Mouse (Mus musculus) brain, embryonic 14.5 days (tissue): Measurements from ENCODE around the gene Tube1. TPM values are rescaled to one million over a fixed set of nuclear protein-coding genes. Genes with fewer than 3 reads are reported as not detected.

Experiments
- DNase-seq: peaks from one replicate; pipeline ENCODE4 v3.0.0-alpha.2; 2011; ENCODE audit warnings: low read depth
- CTCF ChIP-seq: fragments of 200-500 bp; IDR thresholded peaks from 2 replicates; pipeline ENCODE4 v1.5.1; 2012; ENCODE audit warnings: inconsistent platforms, mild to moderate bottlenecking, moderate library complexity, borderline replicate concordance; ENCODE audit not compliant: insufficient read depth, insufficient read length; ENCODE audit errors: extremely low read depth
- POLR2A ChIP-seq: fragments of 200-500 bp; IDR thresholded peaks from 2 replicates; pipeline ENCODE4 v1.6.1; 2012; ENCODE audit warnings: mild to moderate bottlenecking, inconsistent platforms, borderline replicate concordance; ENCODE audit not compliant: poor library complexity, insufficient read depth, insufficient read length, severe bottlenecking; ENCODE audit errors: extremely low read depth
- polyA plus RNA-seq: library from polyadenylated mRNA; depleted of rRNA; stranded (reverse); fragments of >200 nt; gene quantifications from 2 replicates; pipeline ENCODE4 v1.2.3, GENCODE M21; 2012; rRNA removed

Gene Tube1
- 12.1 and 17.7 TPM in 2 replicates for polyA plus RNA-seq

DNA sequence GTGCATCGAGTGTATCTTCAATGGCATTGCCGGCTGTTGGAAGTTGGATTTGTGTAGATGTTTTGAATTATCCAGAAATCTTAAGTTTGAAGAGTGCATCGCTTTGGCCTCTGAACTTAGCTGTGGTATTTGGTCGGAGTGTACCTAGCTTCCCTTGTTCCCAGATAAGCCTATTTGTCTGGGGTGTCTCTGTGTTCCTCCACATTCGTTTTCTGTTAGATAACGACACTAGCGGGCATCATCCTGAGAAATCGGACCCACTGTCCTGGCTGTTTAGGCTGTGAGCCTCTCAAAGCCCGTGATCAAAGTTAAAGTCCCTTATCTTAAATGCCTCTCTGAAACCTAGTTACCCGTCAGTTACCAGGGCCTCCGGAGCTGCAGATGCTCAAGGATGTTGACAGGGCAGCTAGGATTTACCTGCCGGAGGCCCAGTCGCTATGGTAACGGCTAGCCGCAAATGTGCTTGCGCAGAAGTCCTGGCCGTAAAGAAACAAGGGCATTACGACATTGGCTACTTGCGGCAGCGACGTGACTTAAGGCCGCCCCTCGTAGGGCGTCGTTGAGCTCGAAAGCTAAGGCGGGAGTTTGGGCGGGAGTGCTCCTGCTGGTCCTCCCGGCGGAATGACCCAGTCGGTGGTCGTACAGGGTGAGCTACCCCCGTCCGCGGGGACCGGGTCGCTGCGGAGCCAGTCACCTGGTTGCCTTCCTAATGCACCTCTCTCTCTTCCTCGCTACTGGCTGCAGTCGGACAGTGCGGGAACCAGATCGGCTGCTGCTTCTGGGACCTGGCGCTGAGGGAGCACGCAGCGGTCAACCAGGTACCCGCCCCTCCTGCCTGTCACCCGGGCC is at the start of gene Tube1, which contains the start of gene Fam229b:
TSS of gene Tube1 (plus strand) at position 515 of the 849 bp plus-strand sequence.
TSS of gene Fam229b (minus strand) at position 453 of the 849 bp plus-strand sequence.
- TF ChIP-seq POLR2A (peak; percentile 27; the same call in 1 of the 2 replicates), CTCF (no peak)
- DNase-seq: peak; percentile 99

DNA sequence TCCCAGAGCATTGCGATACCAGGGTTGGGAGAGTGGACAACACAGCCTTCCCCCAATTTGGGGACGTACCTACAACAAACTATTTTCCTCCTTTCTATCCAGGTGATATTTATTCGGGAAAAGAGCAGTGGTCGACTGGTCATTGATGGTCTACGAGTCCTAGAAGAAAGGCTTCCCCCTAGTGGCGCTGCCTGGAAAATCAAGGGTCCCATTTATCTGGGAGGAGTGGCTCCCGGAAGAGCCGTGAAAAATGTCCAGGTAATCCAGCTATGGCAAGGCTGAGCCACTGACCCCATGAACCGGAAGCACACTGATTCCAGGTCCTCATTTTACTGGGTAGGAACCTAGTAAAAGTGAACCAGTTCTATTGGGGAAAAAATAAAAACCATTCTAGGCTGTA is 36.8 kb upstream of the Tube1 start:
- no peak for DNase-seq
- peak; percentile 53; the same call in 1 of the 2 replicates for TF ChIP-seq CTCF
- TF ChIP-seq POLR2A: no peak

DNA sequence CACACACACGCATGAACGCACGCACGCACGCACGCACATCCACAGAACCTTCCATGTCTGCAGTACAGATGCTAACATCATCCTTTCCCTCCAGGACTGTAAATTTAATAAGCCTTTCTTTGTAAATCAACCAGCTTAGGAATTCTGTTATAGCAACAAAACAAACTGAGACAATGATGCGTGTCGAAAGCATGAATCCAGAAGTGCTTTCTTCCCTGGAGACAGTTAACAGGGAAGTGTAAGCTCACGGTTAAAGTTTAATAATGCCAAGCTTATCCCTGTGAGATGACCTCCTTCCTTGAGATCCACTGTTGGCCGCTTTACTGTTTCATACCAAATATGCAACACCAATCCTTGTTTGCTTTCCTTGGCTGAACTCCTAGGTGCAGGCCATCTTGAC is 35.0 kb upstream of the Tube1 start:
- DNase-seq: no peak
- no peak for TF ChIP-seq POLR2A

DNA sequence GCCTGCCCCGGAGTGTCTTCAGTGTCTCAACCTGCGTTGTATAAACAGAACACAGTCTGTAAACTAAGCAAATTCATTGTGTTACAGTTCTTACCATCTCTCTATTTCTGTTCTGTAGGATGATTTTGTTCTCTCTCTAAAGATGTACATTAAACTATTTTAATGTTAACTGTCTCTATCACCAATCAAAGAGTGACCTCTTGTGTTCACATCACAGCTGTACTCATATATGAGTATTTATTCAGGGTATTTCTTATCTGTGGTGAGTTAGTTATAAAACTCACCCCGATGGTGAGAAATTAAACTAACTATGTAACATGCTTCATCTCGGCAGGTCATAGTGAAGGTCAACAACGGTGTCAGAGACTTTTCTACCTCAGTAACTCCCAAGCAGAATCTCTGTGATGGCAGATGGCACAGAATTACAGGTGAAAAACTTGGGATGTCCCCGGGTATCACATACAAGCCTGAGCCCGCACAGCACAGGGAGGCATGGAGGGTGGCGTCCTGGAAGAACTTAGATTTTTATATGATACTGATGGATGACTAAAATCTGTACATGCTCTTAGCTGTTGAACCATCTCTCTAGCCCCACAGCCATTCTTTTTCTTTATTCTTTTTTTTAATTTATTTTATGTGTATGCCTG is 28.9 kb upstream of the Tube1 start:
- TF ChIP-seq POLR2A (no peak), CTCF (no peak)
- peak; percentile 24 for DNase-seq

DNA sequence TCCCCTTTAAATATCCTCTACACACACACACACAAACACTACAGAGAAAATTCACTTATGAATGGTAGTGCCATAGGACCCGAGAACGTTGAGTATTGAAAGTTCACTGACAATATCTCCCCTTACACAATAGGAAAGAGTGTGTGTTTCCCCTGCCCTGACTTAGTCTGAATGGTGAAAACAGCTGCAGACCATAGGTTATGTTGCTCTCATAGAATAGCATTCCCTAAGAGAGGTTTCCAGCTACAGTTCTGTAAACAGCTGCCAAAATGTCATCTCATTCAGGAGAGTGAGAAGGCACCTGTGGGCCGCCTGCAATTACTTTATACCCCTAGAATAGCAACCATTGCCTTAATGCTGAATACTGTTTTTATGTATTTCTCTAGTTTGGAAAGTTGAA is 27.4 kb upstream of the Tube1 start:
- DNase-seq: no peak
- TF ChIP-seq POLR2A (no peak), CTCF (no peak)

DNA sequence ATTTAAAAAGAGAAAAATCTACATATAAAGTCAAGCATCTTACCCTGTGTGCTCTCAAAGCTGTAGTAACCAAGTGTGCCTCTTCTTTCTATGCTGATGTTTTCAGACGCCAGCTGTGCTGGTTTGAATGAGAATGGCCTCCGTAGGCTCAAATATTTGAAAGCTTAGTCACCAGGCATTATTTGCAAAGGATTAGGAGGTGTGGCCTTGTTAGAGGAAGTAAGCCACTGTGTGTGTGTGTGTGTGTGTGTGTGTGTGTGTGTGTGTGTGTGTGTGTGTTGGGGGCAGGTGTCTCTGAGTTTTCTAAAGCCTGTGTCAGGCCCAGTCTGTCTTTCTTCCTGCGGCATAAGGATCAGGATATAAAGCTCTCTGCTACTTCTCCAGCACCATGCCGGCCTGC is 26.8 kb upstream of the Tube1 start:
- TF ChIP-seq POLR2A (no peak), CTCF (no peak)
- DNase-seq: peak; percentile 39

DNA sequence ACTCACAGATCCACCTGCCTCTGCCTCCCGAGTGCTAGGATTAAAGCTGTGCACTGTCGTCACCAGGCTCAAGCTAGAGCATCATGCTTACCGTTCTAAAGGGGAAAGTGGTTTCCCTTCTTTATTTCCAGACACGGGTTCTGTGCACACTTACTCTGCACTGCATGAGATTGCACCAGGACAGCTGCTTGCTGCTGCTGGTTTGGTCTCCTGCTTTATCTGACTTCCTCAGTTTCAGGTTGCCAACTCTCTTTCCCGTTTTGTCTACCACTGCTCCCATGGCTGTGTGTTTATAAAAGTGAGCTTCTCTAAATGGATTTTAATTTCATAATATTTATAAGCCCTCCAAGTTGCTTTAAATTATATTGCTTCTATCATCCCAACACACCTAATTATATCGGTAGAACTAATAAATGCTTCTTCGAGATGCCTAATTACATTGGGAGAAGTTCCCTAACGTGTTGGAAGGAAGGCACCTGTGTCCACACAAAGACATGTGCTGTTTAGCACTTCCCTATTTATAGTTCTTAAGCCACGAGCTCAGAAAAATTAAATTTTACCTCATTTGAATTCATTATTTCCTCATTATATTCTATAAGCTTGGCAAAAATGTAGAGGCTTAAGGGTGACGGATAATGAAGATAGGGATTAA is 24.8 kb upstream of the Tube1 start:
- DNase-seq: peak; percentile 14
- no peak for TF ChIP-seq POLR2A
- TF ChIP-seq CTCF: no peak

GRCm38 (mm10) chr10:39109489-39109874 is 24.3 kb upstream of the Tube1 start:
- DNase-seq: peak; percentile 36

DNA sequence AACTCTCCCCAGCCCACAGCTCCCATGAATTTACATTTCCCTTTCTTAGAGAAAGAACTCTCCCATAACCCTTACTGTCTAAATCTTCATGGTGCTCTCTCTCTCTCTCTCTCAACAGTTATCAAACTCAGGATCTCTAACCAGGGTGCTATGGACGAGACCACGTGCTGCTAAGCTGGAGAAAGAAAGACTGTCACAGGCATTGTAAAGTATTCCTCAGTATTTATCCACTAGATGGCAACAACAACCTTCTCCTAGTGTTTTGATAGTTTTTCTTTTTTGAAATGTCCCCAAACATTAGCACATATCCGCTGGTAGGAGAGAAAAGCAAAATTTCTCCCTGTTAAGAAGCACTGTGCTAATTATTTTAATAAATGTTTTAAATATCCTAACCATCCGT is 12.4 kb upstream of the Tube1 start:
- DNase-seq: peak; percentile 39
- no peak for TF ChIP-seq POLR2A
- peak; percentile 10; the same call in 1 of the 2 replicates for TF ChIP-seq CTCF

More at GRCm38 (mm10) chr10:39109489-39109874, 24.3 kb upstream of the Tube1 start:
- TF ChIP-seq POLR2A: no peak
- no peak for TF ChIP-seq CTCF

GRCm38 (mm10) chr10:39137766-39138165 is 4.0 kb downstream of the Tube1 start:
- DNase-seq: no peak
- no peak for TF ChIP-seq POLR2A
- TF ChIP-seq CTCF: no peak

DNA sequence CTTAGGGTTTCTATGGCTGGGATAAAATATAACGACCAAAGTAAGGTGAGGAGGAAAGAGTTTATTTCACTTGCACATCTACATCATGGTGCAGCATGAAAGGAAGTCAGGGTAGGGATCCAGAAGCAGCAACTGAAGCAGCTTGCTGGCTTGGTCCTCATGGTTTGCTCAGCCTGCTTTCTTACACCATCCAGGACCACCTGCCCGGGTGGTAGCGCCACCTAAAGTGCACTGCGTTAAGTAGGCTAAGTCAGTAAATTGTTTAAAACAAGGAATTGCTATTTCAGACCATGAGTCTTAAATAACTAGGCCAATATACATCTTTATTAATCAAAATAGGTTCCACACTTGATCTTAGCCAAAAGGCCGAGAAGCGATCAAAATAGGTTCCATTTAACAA is 5.0 kb downstream of the Tube1 start:
- TF ChIP-seq CTCF (no peak), POLR2A (no peak)
- no peak for DNase-seq

DNA sequence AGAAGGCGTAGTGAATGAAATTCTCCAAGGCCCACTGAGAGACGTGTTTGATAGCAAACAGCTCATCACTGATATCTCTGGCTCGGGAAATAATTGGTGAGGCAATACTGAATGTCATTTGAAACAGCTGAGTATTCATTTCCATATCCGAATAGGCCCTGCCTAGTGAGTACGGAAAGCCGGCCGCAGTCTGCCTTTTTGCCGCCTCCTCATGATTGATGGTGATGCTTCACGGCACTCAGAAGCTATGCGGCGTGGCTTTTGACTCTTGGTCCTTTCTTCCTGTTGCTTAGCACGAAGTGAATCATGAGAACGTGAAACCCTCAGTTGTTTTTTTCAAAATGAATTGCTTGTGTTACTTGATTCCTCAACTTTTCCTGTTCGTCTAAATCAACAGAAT is 7.1 kb downstream of the Tube1 start:
- DNase-seq: no peak
- no peak for TF ChIP-seq POLR2A
- no peak for TF ChIP-seq CTCF

DNA sequence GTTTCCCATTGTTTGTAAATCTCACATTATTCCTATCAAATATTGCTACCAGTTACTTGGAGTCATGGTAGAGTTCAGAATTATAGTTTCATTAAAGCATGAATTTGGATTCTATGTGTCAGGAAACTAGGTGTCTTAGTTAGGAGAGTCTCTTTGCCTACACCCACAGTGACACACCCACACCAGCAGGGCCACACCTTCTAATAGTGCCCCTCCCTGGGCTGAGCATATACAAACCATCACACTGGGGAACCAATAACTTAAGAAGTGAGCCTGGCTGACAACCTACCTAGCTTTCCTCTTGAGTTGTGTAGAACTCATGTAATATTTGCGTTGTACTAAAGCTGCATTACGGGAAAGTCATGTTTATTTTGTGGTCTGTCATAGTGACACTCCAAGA is 7.6 kb downstream of the Tube1 start:
- TF ChIP-seq POLR2A (no peak), CTCF (no peak)
- DNase-seq: no peak
